Mouse (Mus musculus): Measurements from ENCODE around the gene Psmd13. TPM values are rescaled to one million over a fixed set of nuclear protein-coding genes. Genes with fewer than 3 reads are reported as not detected.
"Not testable (repeated sequence)": the region's sequence is repeated elsewhere in the genome, so short reads cannot be mapped to it uniquely, and the experiment has no call there.

Gene Psmd13
- polyA plus RNA-seq, 1 experiment = 201 TPM

DNA sequence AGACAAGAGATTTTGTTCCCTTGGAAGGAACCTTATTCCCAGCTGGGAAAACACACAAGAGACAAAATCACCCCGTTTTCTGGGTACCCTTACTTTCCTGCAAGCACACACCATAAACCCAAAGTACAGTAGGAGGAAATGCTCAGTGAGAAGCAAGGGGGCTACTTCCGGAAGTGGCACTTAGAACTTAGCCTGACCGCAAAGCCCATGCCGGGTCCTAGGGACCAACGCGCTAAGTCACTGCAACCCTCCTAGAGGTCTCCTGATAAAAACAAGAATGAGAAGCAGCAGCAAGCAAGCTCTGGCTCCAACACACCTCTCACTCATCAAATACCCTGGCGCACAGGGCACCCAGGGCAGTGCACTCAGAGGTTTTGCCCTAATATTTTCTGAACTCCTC, 2.4 kb upstream of the Psmd13 start:
- TF ChIP-seq TCF12 (IDR thresholded peaks at IDR 0.05; ENCODE audit: insufficient read depth, poor library complexity, severe bottlenecking) (no peak), POLR2A (IDR thresholded peaks at IDR 0.05; ENCODE audit: insufficient read length, low read depth) (no peak), TCF3 (IDR thresholded peaks at IDR 0.05; ENCODE audit: insufficient read length, low read depth) (no peak), MYOD1 (IDR thresholded peaks at IDR 0.05; ENCODE audit: control insufficient read depth in 1 of 3, insufficient read length in 2 of 3, low read depth in 2 of 3) (no peak), POLR2AphosphoS2 (IDR thresholded peaks at IDR 0.05; ENCODE audit: insufficient read length, low read depth) (no peak), USF1 (IDR thresholded peaks at IDR 0.05; ENCODE audit: low read depth) (no peak), E2F4 (IDR thresholded peaks at IDR 0.05; ENCODE audit: insufficient read depth) (no peak), MYOG (IDR thresholded peaks at IDR 0.05; ENCODE audit: control insufficient read depth in 1 of 3, insufficient read depth in 1 of 3, insufficient read length in 2 of 3, low read depth in 2 of 3) (no peak), MAX (IDR thresholded peaks at IDR 0.05; ENCODE audit: low read depth) (no peak), REST (IDR thresholded peaks at IDR 0.05; ENCODE audit: insufficient read depth, insufficient read length) (no peak), SRF (IDR thresholded peaks at IDR 0.05; ENCODE audit: control insufficient read depth, insufficient read length, low read depth) (no peak)
- Histone ChIP-seq H3K4me3 (no peak overlapping the region), H3K36me3 (ENCODE audit: control insufficient read depth, insufficient read depth) (peaks cover 7% of the 10 kb centered on the region), H3ac (ENCODE audit: control insufficient read depth, insufficient read length) (no peak overlapping the region), H3K27me3 (ENCODE audit: control insufficient read depth, insufficient read depth, insufficient read length) (no peaks in the 10 kb centered on the region), H3K4me2 (ENCODE audit: low read depth) (no peak overlapping the region), H3K79me2 (ENCODE audit: control insufficient read depth, insufficient read depth) (peaks cover 21% of the 10 kb centered on the region)

DNA sequence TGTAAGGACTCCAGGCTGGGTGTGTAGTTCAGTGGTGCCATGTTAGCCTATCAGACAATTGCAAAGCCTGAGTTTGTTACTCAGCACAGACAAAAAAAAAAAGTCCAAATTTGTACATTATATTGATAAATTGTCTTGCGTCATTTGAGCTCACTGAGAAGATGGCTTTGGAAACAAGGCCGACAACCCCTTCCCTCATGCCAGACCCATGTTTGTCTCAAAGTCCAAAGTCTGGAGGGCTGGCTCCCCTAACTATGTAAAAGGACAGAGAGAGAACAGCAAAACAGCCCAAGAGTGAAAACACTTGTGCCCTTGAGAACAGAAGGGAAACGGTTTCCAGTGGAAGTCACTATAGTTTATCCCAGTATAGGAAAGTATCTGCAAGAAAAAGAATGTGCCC, 1.3 kb upstream of the Psmd13 start:
- peaks cover 30% of the 10 kb centered on the region for H3K79me2 ChIP-seq (ENCODE audit: control insufficient read depth, insufficient read depth)
- no peaks in the 10 kb centered on the region for H3K27me3 ChIP-seq (ENCODE audit: control insufficient read depth, insufficient read depth, insufficient read length)
- H3K4me2 ChIP-seq (ENCODE audit: low read depth) = peak overlapping the region; percentile 99
- H3ac ChIP-seq (ENCODE audit: control insufficient read depth, insufficient read length) = no peak overlapping the region
- peaks cover 3% of the 10 kb centered on the region for H3K36me3 ChIP-seq (ENCODE audit: control insufficient read depth, insufficient read depth)
- no peak overlapping the region for H3K4me3 ChIP-seq
- TF ChIP-seq E2F4 (IDR thresholded peaks at IDR 0.05; ENCODE audit: insufficient read depth) (no peak), CEBPB (IDR thresholded peaks at IDR 0.05; ENCODE audit: insufficient read depth, poor library complexity, severe bottlenecking) (no peak), TCF12 (IDR thresholded peaks at IDR 0.05; ENCODE audit: insufficient read depth, poor library complexity, severe bottlenecking) (no peak), MYOD1 (IDR thresholded peaks at IDR 0.05; ENCODE audit: control insufficient read depth in 1 of 3, insufficient read length in 2 of 3, low read depth in 2 of 3) (no peak), MAX (IDR thresholded peaks at IDR 0.05; ENCODE audit: low read depth) (no peak), TCF3 (IDR thresholded peaks at IDR 0.05; ENCODE audit: insufficient read length, low read depth) (no peak), POLR2A (IDR thresholded peaks at IDR 0.05; ENCODE audit: insufficient read length, low read depth) (no peak), SRF (IDR thresholded peaks at IDR 0.05; ENCODE audit: control insufficient read depth, insufficient read length, low read depth) (no peak), REST (IDR thresholded peaks at IDR 0.05; ENCODE audit: insufficient read depth, insufficient read length) (no peak), POLR2AphosphoS2 (IDR thresholded peaks at IDR 0.05; ENCODE audit: insufficient read length, low read depth) (no peak), USF1 (IDR thresholded peaks at IDR 0.05; ENCODE audit: low read depth) (no peak), MYOG (IDR thresholded peaks at IDR 0.05; ENCODE audit: control insufficient read depth in 1 of 3, insufficient read depth in 1 of 3, insufficient read length in 2 of 3, low read depth in 2 of 3) (no peak)

DNA sequence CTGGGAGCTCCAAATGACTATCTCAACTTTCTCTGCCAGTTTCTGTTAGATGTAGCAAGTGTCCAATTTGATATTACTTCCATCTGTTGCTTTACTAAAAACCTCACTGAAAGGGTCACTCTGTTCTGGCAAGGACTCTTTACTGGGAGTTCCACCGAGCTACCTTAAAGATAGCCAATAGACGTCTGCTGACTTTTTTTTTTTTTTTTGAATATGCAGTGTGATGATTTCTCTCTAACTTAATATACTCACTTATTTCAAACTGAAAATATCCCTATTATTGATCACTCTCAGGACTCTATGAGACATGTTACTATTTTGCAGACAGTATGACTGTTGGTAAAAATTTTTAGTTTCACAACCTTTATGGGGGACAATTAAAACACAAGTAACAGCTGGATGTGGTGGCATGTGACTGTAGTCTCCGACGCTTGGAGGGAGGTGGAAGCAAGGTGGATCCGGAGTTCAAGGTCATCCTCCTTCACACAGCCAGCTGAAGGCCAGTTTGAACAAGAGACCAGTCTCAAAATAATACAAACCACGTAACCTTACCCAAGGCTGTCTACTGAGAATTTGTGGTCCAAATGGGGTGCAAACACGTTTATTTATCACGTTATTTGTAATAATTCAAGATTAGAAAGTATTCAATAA, 778 bp upstream of the Psmd13 start:
- no peaks in the 10 kb centered on the region for H3K27me3 ChIP-seq (ENCODE audit: control insufficient read depth, insufficient read depth, insufficient read length)
- peak overlapping the region; percentile 40 for H3ac ChIP-seq (ENCODE audit: control insufficient read depth, insufficient read length)
- peaks cover 4% of the 10 kb centered on the region for H3K36me3 ChIP-seq (ENCODE audit: control insufficient read depth, insufficient read depth)
- H3K79me2 ChIP-seq (ENCODE audit: control insufficient read depth, insufficient read depth) = peaks cover 35% of the 10 kb centered on the region
- peak overlapping the region; percentile 99 for H3K4me2 ChIP-seq (ENCODE audit: low read depth)
- peak overlapping the region; percentile 98 for H3K4me3 ChIP-seq
- TF ChIP-seq CEBPB (IDR thresholded peaks at IDR 0.05; ENCODE audit: insufficient read depth, poor library complexity, severe bottlenecking) = no peak
- no peak for TF ChIP-seq MYOD1 (IDR thresholded peaks at IDR 0.05; ENCODE audit: control insufficient read depth in 1 of 3, insufficient read length in 2 of 3, low read depth in 2 of 3)
- no peak for TF ChIP-seq E2F4 (IDR thresholded peaks at IDR 0.05; ENCODE audit: insufficient read depth)
- no peak for TF ChIP-seq TCF12 (IDR thresholded peaks at IDR 0.05; ENCODE audit: insufficient read depth, poor library complexity, severe bottlenecking)
- TF ChIP-seq POLR2AphosphoS2 (IDR thresholded peaks at IDR 0.05; ENCODE audit: insufficient read length, low read depth) = no peak
- TF ChIP-seq SRF (IDR thresholded peaks at IDR 0.05; ENCODE audit: control insufficient read depth, insufficient read length, low read depth) = no peak

DNA sequence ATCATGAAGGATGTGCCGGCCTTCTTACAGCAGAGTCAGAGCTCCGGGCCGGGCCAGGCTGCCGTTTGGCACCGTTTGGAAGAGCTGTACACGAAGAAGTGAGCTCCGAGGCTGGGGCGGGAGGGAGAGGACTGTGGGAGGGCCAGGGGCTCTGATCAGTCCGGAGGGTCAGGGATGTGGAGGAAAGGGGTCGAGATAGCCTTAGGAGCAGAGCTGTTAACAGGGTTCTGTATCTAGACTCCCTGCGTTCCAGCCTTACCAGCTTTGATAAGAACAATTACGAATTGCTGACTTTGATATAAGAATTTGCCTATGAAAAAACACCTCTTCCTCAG, 668 bp downstream of the Psmd13 start:
- peak overlapping the region; percentile 98 for H3K4me3 ChIP-seq
- peak overlapping the region; percentile 69 for H3K4me2 ChIP-seq (ENCODE audit: low read depth)
- peaks cover 16% of the 10 kb centered on the region for H3K36me3 ChIP-seq (ENCODE audit: control insufficient read depth, insufficient read depth)
- peaks cover 38% of the 10 kb centered on the region for H3K79me2 ChIP-seq (ENCODE audit: control insufficient read depth, insufficient read depth)
- TF ChIP-seq MYOD1 (IDR thresholded peaks at IDR 0.05; ENCODE audit: control insufficient read depth in 1 of 3, insufficient read length in 2 of 3, low read depth in 2 of 3) = no peak
- TF ChIP-seq SRF (IDR thresholded peaks at IDR 0.05; ENCODE audit: control insufficient read depth, insufficient read length, low read depth) = no peak
- TF ChIP-seq E2F4 (IDR thresholded peaks at IDR 0.05; ENCODE audit: insufficient read depth) = no peak
- no peak for TF ChIP-seq TCF3 (IDR thresholded peaks at IDR 0.05; ENCODE audit: insufficient read length, low read depth)
- no peak for TF ChIP-seq POLR2AphosphoS2 (IDR thresholded peaks at IDR 0.05; ENCODE audit: insufficient read length, low read depth)
- no peak for TF ChIP-seq CEBPB (IDR thresholded peaks at IDR 0.05; ENCODE audit: insufficient read depth, poor library complexity, severe bottlenecking)
- TF ChIP-seq MYOG (IDR thresholded peaks at IDR 0.05; ENCODE audit: control insufficient read depth in 1 of 3, insufficient read depth in 1 of 3, insufficient read length in 2 of 3, low read depth in 2 of 3) = no peak
- no peak for TF ChIP-seq USF1 (IDR thresholded peaks at IDR 0.05; ENCODE audit: low read depth)
- H3ac ChIP-seq (ENCODE audit: control insufficient read depth, insufficient read length) = peak overlapping the region; percentile 40
- H3K27me3 ChIP-seq (ENCODE audit: control insufficient read depth, insufficient read depth, insufficient read length) = no peaks in the 10 kb centered on the region

DNA sequence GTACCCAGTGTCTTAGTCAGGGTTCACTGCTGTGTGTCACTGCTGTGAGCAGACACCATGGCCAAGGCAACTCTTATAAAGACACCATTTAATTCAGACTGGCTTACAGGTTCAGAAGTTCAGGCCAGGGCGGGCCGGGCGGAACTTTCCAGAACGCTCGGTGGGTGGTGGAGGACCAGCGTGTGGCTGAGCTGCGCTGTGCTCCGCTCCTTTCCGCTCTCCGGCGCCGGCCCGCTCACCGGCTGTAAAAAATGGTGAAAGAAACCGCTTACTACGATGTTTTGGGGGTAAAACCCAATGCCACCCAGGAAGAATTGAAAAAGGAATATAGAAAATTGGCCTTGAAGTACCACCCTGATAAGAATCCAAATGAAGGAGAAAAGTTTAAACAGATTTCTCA, 8.9 kb downstream of the Psmd13 start:
- H3K4me2 ChIP-seq (ENCODE audit: low read depth); H3K27me3 ChIP-seq (ENCODE audit: control insufficient read depth, insufficient read depth, insufficient read length); H3K4me3 ChIP-seq; H3ac ChIP-seq (ENCODE audit: control insufficient read depth, insufficient read length); H3K79me2 ChIP-seq (ENCODE audit: control insufficient read depth, insufficient read depth): not testable (repeated sequence)
- H3K36me3 ChIP-seq (ENCODE audit: control insufficient read depth, insufficient read depth) = peaks cover 40% of the 10 kb centered on the region

All from myocyte (in vitro differentiated cells).